Mouse (Mus musculus): ENCODE measurements around the gene 9930111J21Rik2.
"Not testable (repeated sequence)": the region's sequence is repeated elsewhere in the genome, so short reads cannot be mapped to it uniquely, and the experiment has no call there.

- not testable (repeated sequence) for TF ChIP-seq POLR2A (IDR thresholded peaks at IDR 0.05; ENCODE audit: borderline replicate concordance, extremely low read depth, insufficient read depth, insufficient read length, poor library complexity, severe bottlenecking); CTCF (IDR thresholded peaks at IDR 0.05; ENCODE audit: borderline replicate concordance, extremely low read depth, insufficient read depth, insufficient read length)
Measured at GRCm38 (mm10) chr11:48993296-48993695, 57.7 kb downstream of the 9930111J21Rik2 start.
